In the genomic region with DNA sequence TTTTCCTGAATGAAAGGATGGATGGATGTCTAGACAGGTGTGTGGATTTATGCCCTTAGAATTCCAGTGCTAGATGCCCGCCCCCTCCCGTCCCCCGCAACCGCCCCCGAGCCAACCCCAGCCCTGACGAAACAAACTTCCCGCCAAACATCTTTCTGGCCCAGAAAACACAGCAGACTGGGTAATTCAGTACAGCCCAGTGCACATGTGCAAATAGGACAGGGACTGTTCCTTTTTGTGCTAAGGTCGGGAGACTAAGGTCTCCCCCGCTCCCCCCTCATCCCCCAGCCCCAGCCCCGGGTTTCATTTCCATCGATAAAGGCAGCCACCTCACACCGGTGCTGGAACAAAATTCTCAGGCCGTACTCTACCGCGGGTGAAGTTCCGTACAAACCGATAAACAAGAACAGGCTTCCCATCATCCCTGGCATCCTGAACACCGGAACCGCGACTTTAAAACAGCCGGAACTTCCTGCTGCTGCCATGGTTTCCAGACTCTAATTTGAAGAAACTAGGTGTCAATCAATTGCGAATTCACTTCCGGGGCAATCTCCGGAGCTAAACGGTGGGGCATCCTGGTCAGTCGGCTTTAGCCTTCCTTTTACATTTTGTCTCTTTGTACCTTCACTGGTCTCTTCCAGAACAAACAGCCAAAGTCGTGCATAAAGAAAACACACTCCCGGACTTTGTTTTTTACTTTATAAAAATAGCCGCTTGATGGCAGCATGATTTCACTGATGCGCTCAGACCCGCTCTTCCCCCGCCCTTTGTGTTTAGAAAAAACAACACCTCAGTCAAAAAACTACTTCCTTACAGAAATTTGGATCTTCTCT, we compare ENCODE assay signal across 7 mouse cellular contexts. TPM values are rescaled to one million over a fixed set of nuclear protein-coding genes. Genes with fewer than 3 reads are reported as not detected.
DNase-seq lines count a peak whose midpoint lies in the region; ATAC-seq lines count a peak whose summit lies in the region.

No protein-coding gene starts in this region.

- peak; percentile 97 for ATAC-seq in megakaryocyte progenitor cell, adult 5-6 weeks (replicated peaks; ENCODE audit: poor library complexity)

- DNase-seq in adrenal gland, adult (ENCODE audit: inconsistent age in 2 of 2, low spot score in 1 of 2) = peak; percentile 78 to 97
- peak; percentile 90 for DNase-seq in embryo, embryonic 10 days (ENCODE audit: low spot score)
- DNase-seq in gastrocnemius, postnatal 10 days = peak; percentile 44
- peak; percentile 86 for DNase-seq in induced T-regulatory cell, adult 2 months (ENCODE audit: low read depth)
- peak; percentile 72 to 94 for DNase-seq in left cerebral cortex, adult 9 months (ENCODE audit: low spot score in 2 of 2)
- DNase-seq in right cerebral cortex, postnatal 25 days = peak; percentile 72

RNA-seq across cellular contexts. Expression of a gene that starts 9.7 kb away (rescaled TPM):
- 10 to 100 TPM in 1 of 2 experiments, 1 to 10 TPM in 1; 8.4 to 12.3 TPM for total RNA-seq in gastrocnemius, postnatal 10 days (2021)
- 50.8 and 52.7 TPM in 2 replicates for total RNA-seq in megakaryocyte progenitor cell, adult 5-6 weeks (2015)
- total RNA-seq in megakaryocyte progenitor cell, adult 5-6 weeks (2017) = 56.9 and 58.4 TPM in 2 replicates

RNA-seq across cellular contexts. Expression of a gene that starts 50.3 kb away (rescaled TPM):
- 1 to 10 TPM; 4.1 to 6.0 TPM for total RNA-seq in gastrocnemius, postnatal 10 days (2021)
- 0.54 and 0.89 TPM in 2 replicates for total RNA-seq in megakaryocyte progenitor cell, adult 5-6 weeks (2015)
- total RNA-seq in megakaryocyte progenitor cell, adult 5-6 weeks (2017) = 0.37 and 0.84 TPM in 2 replicates

Comparison
In these comparisons a context has a peak if more than half of its experiments do, and no peak if none do; other contexts are left out.
1. Peak in every context shown above with its lines: DNase-seq and ATAC-seq.